Mouse (Mus musculus) stomach, adult 2 months (tissue): ENCODE measurements around the gene 1700069L16Rik. TPM values are rescaled to one million over a fixed set of nuclear protein-coding genes. Genes with fewer than 3 reads are reported as not detected.

Source experiments
- polyA plus RNA-seq: library from polyadenylated mRNA; depleted of rRNA; stranded (reverse); fragments of >200 nt; gene quantifications from 2 replicates; pipeline ENCODE4 v1.2.3, GENCODE M21; 2012; rRNA removed

The 1700069L16Rik gene
- not detected in 2 replicates for polyA plus RNA-seq

DNA sequence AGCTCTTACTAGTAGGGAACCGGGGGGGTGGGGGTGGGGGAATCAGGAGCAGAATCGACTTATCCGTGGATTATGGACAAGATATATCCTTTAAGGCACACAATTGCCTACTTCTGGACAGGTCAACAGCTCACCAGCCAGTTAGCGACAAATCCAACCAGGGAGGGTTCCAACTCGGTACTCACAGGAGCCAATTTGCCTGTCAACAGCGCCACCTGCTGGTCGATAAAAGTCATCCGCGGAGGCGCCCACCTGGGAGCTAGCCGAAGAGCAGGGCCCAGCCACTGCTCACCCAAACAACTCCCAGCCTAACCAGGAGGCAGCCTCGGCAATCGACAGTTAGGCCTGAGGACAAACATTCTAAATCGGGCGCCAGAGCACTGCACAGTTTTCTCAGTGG lies at the start of gene 1700069L16Rik:
TSS of gene 1700069L16Rik (minus strand) at position 327 of the 400 bp plus-strand sequence.

DNA sequence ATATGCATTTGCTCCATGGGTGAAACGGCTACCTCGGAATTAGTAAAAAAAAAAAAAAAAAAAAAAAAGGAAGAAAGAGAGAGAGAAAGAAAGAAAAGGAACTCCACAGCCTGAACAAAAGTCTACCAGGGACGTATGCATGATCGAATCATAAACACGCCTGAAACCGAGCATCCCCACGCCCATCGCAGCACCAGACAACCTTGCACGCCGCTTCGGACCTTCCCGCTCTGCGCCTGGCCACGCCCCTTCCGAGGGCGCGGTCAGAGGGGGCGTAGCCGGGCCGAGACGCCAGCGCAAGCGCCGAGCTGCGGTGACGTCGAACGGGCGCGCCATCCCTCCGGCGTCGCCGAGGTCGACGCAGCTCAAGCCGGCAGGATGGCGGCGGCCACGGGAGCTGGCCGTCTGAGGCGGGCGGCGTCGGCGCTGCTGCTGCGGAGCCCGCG lies 47.9 kb upstream of the 1700069L16Rik start, which contains the start of the genes Sart3 and Iscu:
TSS of gene Sart3 (minus strand) at position 61 of the 446 bp plus-strand sequence.
TSS of gene Iscu (plus strand) at position 299 of the 446 bp plus-strand sequence.

DNA sequence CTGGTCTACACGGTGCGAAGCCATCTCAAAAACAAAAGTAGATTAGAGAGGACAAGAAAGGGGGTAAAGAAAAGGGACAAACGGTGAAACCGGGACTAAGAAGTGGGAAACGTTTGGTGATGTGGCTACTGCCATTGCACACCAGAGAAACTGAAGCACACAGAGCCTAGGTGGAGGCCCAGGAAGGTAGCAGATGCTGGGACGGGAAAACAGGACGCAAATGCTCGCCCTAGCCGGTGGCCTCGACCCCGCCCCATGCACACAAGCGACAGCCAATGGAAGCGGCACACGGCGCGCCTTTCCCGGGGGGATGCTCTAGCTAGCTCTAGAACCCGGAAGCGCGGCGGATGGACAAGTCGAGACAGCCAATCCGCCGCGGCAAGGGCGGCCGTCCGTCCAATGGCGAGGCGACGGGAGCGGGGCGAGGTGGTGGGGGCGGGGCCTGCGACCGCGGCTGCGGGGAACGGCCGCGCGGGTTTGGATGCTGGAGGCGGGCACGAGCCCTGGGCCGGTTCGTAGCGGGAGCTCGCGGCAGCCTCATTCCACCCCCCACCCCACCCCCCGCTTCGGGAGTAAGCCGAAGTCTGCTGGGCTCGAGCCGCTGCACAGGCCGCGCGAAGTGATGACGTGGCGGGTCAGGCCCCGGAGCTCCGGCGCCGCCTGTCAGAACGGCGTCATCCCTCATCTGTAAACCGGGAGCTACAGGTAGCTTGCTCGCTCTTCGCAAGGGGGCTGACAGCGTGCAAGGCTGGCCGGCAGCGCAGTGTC lies 11.0 kb upstream of the 1700069L16Rik start, which contains the start of gene Ficd:
TSS of gene Ficd (plus strand) at position 459 of the 768 bp plus-strand sequence.

DNA sequence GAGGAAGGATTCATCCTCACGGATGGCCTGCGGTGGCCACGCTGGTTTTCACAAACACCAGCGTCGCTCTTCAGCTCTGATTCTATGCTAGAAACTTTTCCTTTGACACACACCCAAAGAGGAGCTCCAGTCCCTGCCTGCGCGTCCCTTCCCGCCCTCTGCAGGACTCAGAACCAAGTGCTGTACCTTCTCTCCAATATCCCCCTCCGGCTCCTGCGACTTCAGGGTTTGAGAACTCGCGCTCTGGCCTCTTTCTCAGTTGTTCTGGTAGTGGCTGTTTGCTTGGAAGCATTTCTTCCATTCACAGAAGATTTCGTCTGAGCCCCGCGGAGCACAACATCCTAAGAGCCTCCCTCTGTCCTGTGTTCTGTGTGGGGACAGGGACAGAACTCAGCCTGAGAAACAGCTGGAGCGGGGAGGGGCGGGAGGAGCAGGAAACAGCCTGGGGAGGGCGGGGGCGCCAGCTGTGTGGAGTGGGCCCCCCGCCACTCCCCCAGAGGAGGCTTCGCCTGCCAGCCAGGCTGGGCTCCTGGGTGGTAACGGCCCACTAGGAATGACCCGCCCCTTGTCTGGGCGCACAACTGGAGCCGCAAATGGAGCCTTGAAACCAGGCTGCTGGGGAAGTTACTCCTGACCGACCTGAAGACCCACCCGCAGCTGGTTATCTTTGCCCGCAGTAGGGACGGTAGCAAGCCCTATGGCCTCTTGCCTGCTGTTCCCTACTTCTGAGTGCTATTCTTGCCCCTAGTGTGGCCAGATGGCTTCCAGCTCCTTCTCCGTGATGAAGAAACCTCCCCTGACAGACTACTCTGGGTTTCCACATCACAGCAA lies 74.3 kb downstream of the 1700069L16Rik start, which contains the start of gene Cmklr1:
TSS of gene Cmklr1 (minus strand) at position 392 of the 831 bp plus-strand sequence.

Other genes with a start within 250 kb of the 1700069L16Rik start
- 9.9 and 14.6 TPM in 2 replicates for gene Wscd2, start 234.4 kb downstream of the 1700069L16Rik start, polyA plus RNA-seq
- gene Cmklr1, start 74.3 kb downstream of the 1700069L16Rik start, polyA plus RNA-seq: 9.6 and 11.5 TPM in 2 replicates
- 2.7 and 3.1 TPM in 2 replicates for gene Ficd, start 11.0 kb upstream of the 1700069L16Rik start, polyA plus RNA-seq
- gene Sart3, start 47.7 kb upstream of the 1700069L16Rik start, polyA plus RNA-seq: 5.0 and 6.0 TPM in 2 replicates
- 31.9 and 32.7 TPM in 2 replicates for gene Iscu, start 48.0 kb upstream of the 1700069L16Rik start, polyA plus RNA-seq
- gene Tmem119, start 75.7 kb upstream of the 1700069L16Rik start, polyA plus RNA-seq: 7.8 and 12.2 TPM in 2 replicates
- gene Selplg, start 107.9 kb upstream of the 1700069L16Rik start, polyA plus RNA-seq: 8.2 and 12.8 TPM in 2 replicates
- gene Coro1c, start 184.0 kb upstream of the 1700069L16Rik start, polyA plus RNA-seq: 39.2 and 44.7 TPM in 2 replicates